Mouse (Mus musculus) forebrain, embryonic 12.5 days (tissue): Measurements from ENCODE around the gene Rpl19. TPM values are rescaled to one million over a fixed set of nuclear protein-coding genes. Genes with fewer than 3 reads are reported as not detected.
A peak's percentile ranks its signal among the peaks of the same experiment; 100 is the strongest.

ENCODE experiments used
- ATAC-seq: fragments of 200-750 bp; cut with Nextera tagmentation; 2 replicates; pipeline ENCODE4 v1.8.0; 2017; ENCODE audit warnings: moderate TSS enrichment; ENCODE audit not compliant: low FRiP score
- H3K27ac ChIP-seq: fragments of 300-500 bp; sonication (generic); 2 replicates; pipeline ENCODE4 v1.5.1; 2016; ENCODE audit warnings: mild to moderate bottlenecking
- H3K27me3 ChIP-seq: fragments of 300-500 bp; sonication (generic); 2 replicates; pipeline ENCODE4 v1.6.1; 2016; ENCODE audit warnings: mild to moderate bottlenecking
- H3K36me3 ChIP-seq: fragments of 300-500 bp; sonication (generic); replicated peaks from 2 replicates; pipeline ENCODE4 v1.6.1; 2016; ENCODE audit warnings: mild to moderate bottlenecking
- H3K4me1 ChIP-seq: fragments of 300-500 bp; sonication (generic); 2 replicates; pipeline ENCODE4 v1.6.1; 2016
- H3K4me2 ChIP-seq: fragments of 300-500 bp; sonication (generic); 2 replicates; pipeline ENCODE4 v1.6.1; 2016; ENCODE audit warnings: mild to moderate bottlenecking, moderate library complexity
- H3K4me3 ChIP-seq: fragments of 300-500 bp; sonication (generic); replicated peaks from 2 replicates; pipeline ENCODE4 v1.5.1; 2016; ENCODE audit warnings: mild to moderate bottlenecking
- H3K9ac ChIP-seq: fragments of 300-500 bp; sonication (generic); 2 replicates; pipeline ENCODE4 v1.6.1; 2016; ENCODE audit warnings: mild to moderate bottlenecking
- H3K9me3 ChIP-seq: fragments of 300-500 bp; sonication (generic); 2 replicates; pipeline ENCODE4 v1.6.1; 2016
- WGBS: fragments of 180-500 bp; shearing (Covaris S2); methylation state at CpG from one replicate; pipeline ENCODE4 v1.1.7; 2016; 5-methylcytosine and 5-hydroxymethylcytosine counted together
- polyA plus RNA-seq: library from polyadenylated mRNA; unstranded; fragments of >200 nt; fragmentation: Nextera tagmentation; extraction: Ambion mirVana; gene quantifications from 2 replicates; pipeline ENCODE4 v1.2.1, GENCODE M21; 2016

Gene Rpl19
- polyA plus RNA-seq, 1 experiment from 2014 or later: 747 TPM

DNA sequence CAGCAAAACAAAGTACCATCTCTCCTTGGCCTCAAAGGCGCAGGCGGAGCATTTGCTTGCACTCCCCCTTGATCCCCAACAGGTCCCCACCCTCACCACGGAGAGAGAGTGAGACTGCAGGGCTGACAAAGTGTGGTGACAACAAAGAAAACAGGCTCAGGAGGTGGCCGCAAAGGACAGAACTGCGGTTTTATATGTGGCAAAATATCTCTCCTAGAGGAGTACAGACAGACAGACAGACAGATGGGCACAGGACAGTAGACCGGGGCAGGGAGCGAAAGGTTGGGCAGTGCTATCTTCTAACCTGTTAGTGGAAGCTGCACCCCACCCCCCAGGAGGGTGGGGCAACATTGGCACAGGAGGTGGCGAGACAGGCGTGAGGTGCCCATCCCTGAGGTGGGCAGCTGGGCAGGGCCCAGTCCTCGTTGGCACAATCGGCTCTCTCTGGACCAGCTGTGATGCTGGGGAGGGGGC is 25.1 kb upstream of the Rpl19 start:
- Histone ChIP-seq H3K4me2 (no peak overlapping the region), H3K9me3 (no peaks in the 10 kb centered on the region), H3K9ac (no peak overlapping the region; the same call in 1 of the 2 replicates), H3K27ac (no peak overlapping the region), H3K27me3 (peaks cover 54% of the 10 kb centered on the region), H3K4me1 (peaks cover 36% of the 10 kb centered on the region), H3K4me3 (no peak overlapping the region), H3K36me3 (peaks cover 28% of the 10 kb centered on the region)
- WGBS: 34% methylated on average over 11 of the region's 11 CpGs
- no peak for ATAC-seq

DNA sequence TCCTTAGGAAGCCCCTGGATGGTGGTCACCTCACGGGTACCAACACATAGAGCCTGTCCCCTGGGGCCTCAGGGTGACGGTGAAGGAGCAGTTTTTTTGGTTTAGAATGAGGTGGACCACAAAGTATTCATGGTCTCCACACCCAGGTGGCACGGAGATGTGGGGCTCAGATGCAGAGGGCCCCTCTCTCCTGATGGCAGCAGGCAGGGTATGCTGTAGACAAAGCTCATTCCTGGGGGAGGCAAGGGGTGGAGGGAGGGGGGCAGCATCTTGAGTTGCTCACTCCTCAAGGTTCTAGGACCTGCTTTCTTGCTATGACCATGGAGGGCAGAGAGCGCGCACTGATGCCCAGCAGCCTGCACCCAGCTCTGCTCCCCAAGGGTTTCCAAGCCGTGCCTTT is 24.5 kb upstream of the Rpl19 start:
- no peaks in the 10 kb centered on the region for H3K9me3 ChIP-seq
- H3K4me2 ChIP-seq: no peak overlapping the region; the same call in 1 of the 2 replicates
- H3K9ac ChIP-seq: no peak overlapping the region; the same call in 1 of the 2 replicates
- peaks cover 49% of the 10 kb centered on the region for H3K27me3 ChIP-seq
- H3K4me3 ChIP-seq: no peak overlapping the region
- H3K4me1 ChIP-seq: peaks cover 36% of the 10 kb centered on the region
- 51% methylated on average over 6 of the region's 6 CpGs for WGBS
- H3K27ac ChIP-seq: no peak overlapping the region
- peaks cover 32% of the 10 kb centered on the region for H3K36me3 ChIP-seq
- ATAC-seq: no peak

DNA sequence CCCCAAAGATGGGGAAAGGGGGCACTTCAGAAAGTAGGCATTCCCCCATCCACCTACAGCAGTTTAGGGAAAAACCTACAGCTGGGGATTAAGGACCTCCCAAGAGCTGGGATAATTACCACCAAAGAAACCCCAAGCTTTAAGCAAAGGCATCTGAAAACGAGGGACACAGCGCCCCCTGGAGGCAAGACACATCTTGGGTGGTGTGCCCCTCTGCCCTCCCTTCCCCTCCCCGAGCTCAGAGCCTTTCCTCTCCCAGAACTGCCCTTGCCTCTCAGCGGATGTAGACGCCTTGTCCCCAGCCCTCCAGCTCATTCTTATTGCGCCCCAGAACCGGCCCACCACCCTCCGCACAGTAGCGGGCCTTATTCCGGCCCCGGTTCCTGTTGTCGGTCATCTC is 23.9 kb upstream of the Rpl19 start:
- no peak overlapping the region for H3K27ac ChIP-seq

DNA sequence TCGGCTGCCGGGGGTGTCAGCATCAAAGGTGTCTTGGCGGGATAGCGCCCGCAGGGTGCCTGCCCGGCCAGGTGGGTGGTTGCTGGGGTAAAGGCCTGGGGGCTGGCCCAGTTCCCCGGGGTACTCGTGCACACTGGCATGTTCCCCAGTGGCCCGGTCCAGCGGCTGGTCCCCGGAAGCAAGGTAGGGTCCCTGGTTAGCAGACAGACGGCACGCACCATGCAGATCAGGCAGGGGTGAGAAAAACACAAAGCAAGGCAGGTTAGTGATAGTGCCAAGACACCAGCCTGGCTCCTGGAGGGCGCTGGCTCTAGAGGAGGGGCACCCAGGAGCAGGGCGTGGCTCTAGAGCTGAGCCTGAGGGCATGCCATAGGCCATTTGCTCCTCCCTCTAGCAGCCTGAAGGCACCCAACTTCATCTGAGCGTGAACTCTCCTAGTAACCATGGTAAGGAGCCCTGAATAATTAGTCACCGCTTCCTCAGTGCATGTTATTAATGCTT is 23.3 kb upstream of the Rpl19 start:
- Histone ChIP-seq H3K27me3 (peaks cover 45% of the 10 kb centered on the region), H3K9ac (0 out of 2 replicates have a peak overlapping the region, but pooled peaks have one; percentile 26), H3K4me1 (peaks cover 36% of the 10 kb centered on the region), H3K4me2 (peak overlapping the region; percentile 29), H3K4me3 (0 out of 2 replicates have a peak overlapping the region, but pooled peaks have one; percentile 7), H3K36me3 (peaks cover 43% of the 10 kb centered on the region), H3K9me3 (no peaks in the 10 kb centered on the region), H3K27ac (peak overlapping the region; percentile 19; the same call in 1 of the 2 replicates)
- peak; percentile 44; the same call in 1 of the 2 replicates for ATAC-seq
- WGBS: 31% methylated on average over 17 of the region's 17 CpGs

More for the DNA sequence above, 23.9 kb upstream of the Rpl19 start:
- H3K27me3 ChIP-seq: peaks cover 49% of the 10 kb centered on the region
- 5% methylated on average over 12 of the region's 12 CpGs for WGBS
- peaks cover 37% of the 10 kb centered on the region for H3K36me3 ChIP-seq
- peaks cover 36% of the 10 kb centered on the region for H3K4me1 ChIP-seq
- H3K9me3 ChIP-seq: no peaks in the 10 kb centered on the region
- H3K4me3 ChIP-seq: no peak overlapping the region
- H3K9ac ChIP-seq: 0 out of 2 replicates have a peak overlapping the region, but pooled peaks have one; percentile 26
- peak overlapping the region; percentile 29 for H3K4me2 ChIP-seq
- peak; percentile 11; the same call in 1 of the 2 replicates for ATAC-seq

DNA sequence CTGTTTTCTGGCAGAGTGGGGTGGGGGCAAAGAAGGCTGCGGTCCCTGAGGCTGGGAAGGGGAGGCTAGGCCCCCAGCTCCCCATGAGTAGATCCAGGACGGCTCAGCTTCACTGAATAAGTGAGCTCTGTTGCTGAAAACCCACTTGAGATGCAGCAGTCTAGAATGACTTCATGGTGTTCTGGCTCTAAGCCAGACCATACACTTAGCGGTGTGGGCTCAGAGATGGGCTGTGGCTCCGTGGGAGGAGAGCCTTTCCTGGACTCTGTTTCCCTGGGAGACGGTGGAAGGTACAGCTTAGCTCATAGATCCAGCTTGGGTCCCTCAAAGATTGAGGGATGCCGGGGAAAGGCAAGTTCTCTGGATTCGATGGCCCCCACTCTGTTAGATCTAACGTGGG is 22.3 kb upstream of the Rpl19 start:
- Histone ChIP-seq H3K36me3 (peaks cover 52% of the 10 kb centered on the region), H3K4me2 (no peak overlapping the region), H3K27me3 (peaks cover 42% of the 10 kb centered on the region), H3K27ac (peak overlapping the region; percentile 20; the same call in 1 of the 2 replicates), H3K4me3 (no peak overlapping the region), H3K4me1 (peaks cover 36% of the 10 kb centered on the region), H3K9me3 (no peaks in the 10 kb centered on the region), H3K9ac (no peak overlapping the region)
- WGBS: 66% methylated on average over 8 of the region's 8 CpGs
- ATAC-seq: 0 out of 2 replicates have a peak, but pooled peaks have one; percentile 19

DNA sequence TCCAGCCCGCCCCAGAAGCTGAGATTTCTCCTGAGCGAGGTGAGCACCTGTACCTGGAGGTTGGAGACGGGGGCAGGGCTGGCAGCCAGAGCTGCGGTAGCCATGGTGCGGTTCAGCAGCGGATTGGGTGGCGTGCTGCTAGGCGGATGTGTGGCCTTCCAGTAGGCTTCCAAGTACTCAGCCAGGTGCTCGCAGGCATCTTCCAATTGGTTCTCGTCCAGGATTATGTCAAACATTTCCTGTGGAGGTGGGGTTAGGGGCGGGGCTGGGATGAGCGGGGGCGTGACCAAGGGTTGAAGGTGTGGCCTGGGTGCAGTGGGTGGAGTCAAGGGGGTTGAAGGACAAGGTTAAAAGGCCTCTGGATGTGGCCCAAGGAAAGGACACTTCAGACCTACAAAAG is 21.4 kb upstream of the Rpl19 start:
- Histone ChIP-seq H3K4me2 (no peak overlapping the region), H3K27me3 (peaks cover 33% of the 10 kb centered on the region), H3K9ac (no peak overlapping the region), H3K27ac (no peak overlapping the region), H3K4me3 (no peak overlapping the region), H3K4me1 (peaks cover 36% of the 10 kb centered on the region), H3K36me3 (peaks cover 61% of the 10 kb centered on the region), H3K9me3 (no peaks in the 10 kb centered on the region)
- WGBS: 52% methylated on average over 13 of the region's 13 CpGs
- ATAC-seq: no peak

DNA sequence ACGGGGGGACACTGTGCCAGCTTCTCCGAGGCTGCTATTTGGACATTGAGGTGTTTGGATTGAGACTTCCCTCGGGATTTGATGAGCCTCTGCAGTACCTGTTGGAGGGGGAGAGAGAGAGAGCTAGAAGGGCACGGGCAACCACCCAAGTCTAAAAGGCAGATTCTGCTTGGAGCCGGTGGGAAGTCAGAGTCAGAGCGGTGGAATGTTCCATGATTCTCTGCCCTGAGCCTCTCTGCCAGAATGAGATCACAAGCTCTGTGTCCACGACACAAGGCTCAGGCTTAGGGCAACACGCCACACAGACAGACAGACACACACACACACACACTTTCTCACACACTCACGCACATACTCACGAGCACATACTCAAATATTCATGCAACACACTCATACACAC is 20.8 kb upstream of the Rpl19 start:
- 86% methylated on average over 10 of the region's 10 CpGs for WGBS
- peaks cover 68% of the 10 kb centered on the region for H3K36me3 ChIP-seq

DNA sequence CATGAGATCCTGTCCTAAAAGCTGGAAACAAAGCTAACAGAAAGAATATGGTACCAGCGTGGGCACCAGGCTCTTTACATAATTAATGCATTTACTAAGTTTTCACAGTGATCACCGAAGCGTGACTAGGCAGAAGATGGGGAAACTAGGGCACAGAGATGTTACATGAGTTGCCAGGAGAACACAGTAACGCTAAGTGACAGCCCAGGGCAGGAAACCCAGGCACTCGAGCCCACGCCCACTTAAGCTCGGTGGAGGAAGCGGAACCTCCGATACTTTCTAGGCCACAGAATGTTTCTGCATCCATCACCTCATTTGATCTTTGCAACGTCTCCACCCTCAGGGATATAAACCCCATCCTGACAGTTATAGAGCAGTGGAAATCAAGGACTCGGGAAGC is 18.4 kb upstream of the Rpl19 start:
- no peak for ATAC-seq
- Histone ChIP-seq H3K9me3 (no peaks in the 10 kb centered on the region), H3K27me3 (peaks cover 5% of the 10 kb centered on the region), H3K9ac (no peak overlapping the region), H3K4me2 (no peak overlapping the region), H3K27ac (no peak overlapping the region), H3K4me3 (no peak overlapping the region), H3K4me1 (peaks cover 11% of the 10 kb centered on the region), H3K36me3 (peaks cover 71% of the 10 kb centered on the region)
- WGBS: 85% methylated on average over 11 of the region's 11 CpGs

More for the DNA sequence above, 20.8 kb upstream of the Rpl19 start:
- Histone ChIP-seq H3K4me3 (no peak overlapping the region), H3K27me3 (peaks cover 27% of the 10 kb centered on the region), H3K27ac (no peak overlapping the region), H3K9me3 (no peaks in the 10 kb centered on the region), H3K9ac (no peak overlapping the region), H3K4me1 (peaks cover 31% of the 10 kb centered on the region), H3K4me2 (no peak overlapping the region)
- no peak for ATAC-seq

DNA sequence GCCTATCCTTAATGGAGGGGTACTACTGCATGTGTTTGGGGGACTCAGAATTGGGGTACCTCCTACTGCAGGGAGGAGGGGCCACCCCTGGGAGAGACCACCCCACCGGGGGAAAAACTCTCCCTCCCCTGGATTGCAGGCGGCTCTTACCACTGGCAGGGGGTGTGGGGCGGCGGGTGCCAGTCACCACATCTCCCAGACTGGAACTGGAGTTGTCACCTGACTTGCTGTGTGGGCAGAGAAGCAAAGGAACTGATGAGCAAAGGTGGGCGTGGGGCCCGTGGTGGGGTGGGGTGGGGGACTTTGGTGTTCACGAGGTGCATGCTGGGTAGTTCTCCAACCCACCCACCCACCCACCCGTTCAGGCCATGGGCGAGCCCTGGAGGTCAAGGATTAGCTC is 14.8 kb upstream of the Rpl19 start:
- Histone ChIP-seq H3K4me2 (no peak overlapping the region), H3K4me1 (no peaks in the 10 kb centered on the region), H3K9me3 (no peaks in the 10 kb centered on the region), H3K27ac (no peak overlapping the region), H3K4me3 (no peak overlapping the region), H3K36me3 (peaks cover 67% of the 10 kb centered on the region), H3K27me3 (no peaks in the 10 kb centered on the region; the same call in 1 of the 2 replicates), H3K9ac (no peak overlapping the region)
- WGBS: 70% methylated on average over 8 of the region's 9 CpGs
- ATAC-seq: no peak

DNA sequence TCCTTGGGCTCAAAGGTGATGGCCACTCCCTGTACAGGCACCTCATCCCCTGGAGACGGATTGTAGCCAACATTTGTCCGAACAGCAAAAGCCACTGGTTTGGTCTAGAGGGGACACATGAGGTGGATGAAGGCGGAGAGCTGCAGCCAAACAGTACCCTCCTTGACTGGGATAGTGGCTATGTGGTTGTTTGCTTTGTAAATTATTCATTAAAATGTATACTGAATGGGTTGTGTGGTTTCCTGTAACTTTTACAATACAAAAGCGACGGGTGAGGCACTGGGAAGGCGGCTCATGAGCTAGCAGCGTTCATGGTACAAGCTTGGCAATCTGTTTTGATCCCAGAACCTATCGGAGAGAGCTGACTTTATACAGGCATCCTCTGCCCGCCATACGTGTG is 13.7 kb upstream of the Rpl19 start:
- Histone ChIP-seq H3K4me3 (no peak overlapping the region), H3K27me3 (no peaks in the 10 kb centered on the region; the same call in 1 of the 2 replicates), H3K9ac (no peak overlapping the region), H3K4me1 (no peaks in the 10 kb centered on the region), H3K4me2 (no peak overlapping the region), H3K9me3 (no peaks in the 10 kb centered on the region), H3K27ac (no peak overlapping the region), H3K36me3 (peaks cover 68% of the 10 kb centered on the region)
- WGBS: 85% methylated on average over 10 of the region's 10 CpGs
- no peak for ATAC-seq

DNA sequence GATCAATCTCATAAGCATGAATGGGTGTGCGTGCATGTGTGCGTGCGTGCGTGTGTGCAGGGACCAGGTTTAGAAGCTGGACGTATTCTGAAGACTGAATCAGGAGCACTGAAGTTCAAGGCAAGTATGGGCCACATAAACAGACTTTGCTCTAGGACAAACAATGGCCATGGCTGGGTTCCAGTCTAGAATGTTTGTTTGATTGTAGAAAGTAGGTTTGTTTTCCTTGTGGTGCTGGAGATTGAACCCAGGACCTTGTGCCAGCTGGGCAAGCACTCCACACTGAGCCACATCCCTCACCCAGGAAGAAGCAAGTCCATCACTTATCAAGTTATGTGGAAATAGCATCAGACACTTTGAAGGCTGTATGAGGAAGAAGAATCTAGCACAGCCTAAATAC is 10.3 kb upstream of the Rpl19 start:
- H3K9me3 ChIP-seq: no peaks in the 10 kb centered on the region
- H3K4me1 ChIP-seq: peaks cover 33% of the 10 kb centered on the region
- no peak overlapping the region for H3K9ac ChIP-seq
- no peak overlapping the region for H3K4me2 ChIP-seq
- H3K36me3 ChIP-seq: peaks cover 38% of the 10 kb centered on the region
- no peak overlapping the region for H3K27ac ChIP-seq
- no peak for ATAC-seq
- H3K4me3 ChIP-seq: no peak overlapping the region
- WGBS: 95% methylated on average over 5 of the region's 5 CpGs
- H3K27me3 ChIP-seq: no peaks in the 10 kb centered on the region; the same call in 1 of the 2 replicates

DNA sequence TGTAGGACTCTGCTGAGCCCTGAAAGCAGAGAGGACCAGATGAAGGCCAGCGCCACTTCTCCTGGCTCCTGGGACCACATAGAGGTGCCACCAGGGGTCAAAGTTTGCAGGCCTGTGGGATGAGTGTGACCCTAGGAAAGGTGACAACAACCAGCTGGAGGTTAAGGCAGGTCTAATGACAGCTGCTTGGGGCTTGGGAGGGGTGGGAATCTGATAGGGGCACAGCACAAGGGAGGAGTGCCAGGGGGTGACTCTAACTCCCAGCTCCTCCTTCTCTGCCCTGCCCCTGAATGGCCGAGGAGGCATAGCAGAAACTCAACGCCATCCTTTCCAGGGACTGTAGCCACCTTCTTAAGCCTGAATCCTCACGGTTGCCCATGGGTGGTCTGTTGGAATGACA is 9.7 kb upstream of the Rpl19 start:
- no peaks in the 10 kb centered on the region; the same call in 1 of the 2 replicates for H3K27me3 ChIP-seq
- H3K4me3 ChIP-seq: no peak overlapping the region
- no peak overlapping the region for H3K27ac ChIP-seq
- H3K36me3 ChIP-seq: peaks cover 36% of the 10 kb centered on the region
- H3K4me2 ChIP-seq: no peak overlapping the region
- peaks cover 39% of the 10 kb centered on the region for H3K4me1 ChIP-seq
- no peak for ATAC-seq
- WGBS: 80% methylated on average over 4 of the region's 4 CpGs
- no peak overlapping the region; the same call in 1 of the 2 replicates for H3K9ac ChIP-seq
- no peaks in the 10 kb centered on the region for H3K9me3 ChIP-seq

DNA sequence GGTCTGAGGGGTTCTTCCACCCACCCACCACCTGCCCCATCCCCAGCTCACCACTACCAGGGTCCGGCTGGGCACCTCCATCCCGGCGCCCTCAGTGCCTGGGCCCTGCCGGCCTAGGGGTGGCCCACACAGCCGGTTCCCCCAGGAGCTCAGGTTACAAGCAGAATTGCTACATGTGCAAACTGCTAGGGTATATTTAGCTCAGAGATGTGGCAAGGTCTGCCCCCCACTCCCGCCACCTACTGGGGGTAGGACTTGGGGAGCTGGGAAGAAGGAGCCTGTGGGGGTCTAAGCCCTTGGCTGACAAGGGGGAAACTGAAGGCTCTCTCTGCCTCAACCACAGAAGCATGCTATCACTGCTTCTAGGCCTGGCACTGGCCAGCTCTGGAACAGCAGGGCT is 8.3 kb upstream of the Rpl19 start:
- Histone ChIP-seq H3K27ac (0 out of 2 replicates have a peak overlapping the region, but pooled peaks have one; percentile 47), H3K4me3 (no peak overlapping the region)
- no peak for ATAC-seq

More for the DNA sequence above, 8.3 kb upstream of the Rpl19 start:
- Histone ChIP-seq H3K9ac (no peak overlapping the region), H3K4me2 (no peak overlapping the region), H3K4me1 (peaks cover 45% of the 10 kb centered on the region), H3K27me3 (no peaks in the 10 kb centered on the region), H3K36me3 (peaks cover 36% of the 10 kb centered on the region), H3K9me3 (no peaks in the 10 kb centered on the region)
- 63% methylated on average over 6 of the region's 6 CpGs for WGBS
